13 mouse cellular contexts compared by ENCODE assay signal in the genomic region with DNA sequence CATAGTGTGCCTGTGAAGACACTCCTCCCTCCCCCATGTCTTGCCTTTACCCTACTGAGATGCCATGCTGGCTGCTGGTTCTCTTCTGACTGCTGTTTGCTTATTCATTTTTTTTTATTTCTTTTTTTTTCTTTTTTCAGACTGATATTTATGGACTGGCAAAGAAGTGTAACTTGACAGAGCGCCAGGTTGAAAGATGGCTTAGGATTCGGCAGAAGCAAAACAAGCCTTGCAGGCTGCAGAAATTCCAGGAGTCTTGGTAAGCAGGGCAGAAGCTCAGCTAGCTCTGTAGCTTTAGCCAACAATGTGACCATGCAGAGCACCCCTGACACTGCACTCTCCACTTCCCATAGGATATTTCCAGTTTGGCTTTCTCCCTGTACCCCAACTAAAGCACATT. TPM values are rescaled to one million over a fixed set of nuclear protein-coding genes. Genes with fewer than 3 reads are reported as not detected.
DNase-seq lines count a peak whose midpoint lies in the region; ATAC-seq lines count a peak whose summit lies in the region.
"Had no signal": no experiment of that assay in that cellular context is flagged by ENCODE, and none has a peak within 500 bp of the region (broad histone marks: within the 10 kb centered on the region; RNA-seq: fewer than 3 reads in every experiment).

No protein-coding gene starts in this region.

- no peak for ATAC-seq in erythroid progenitor cell, adult 5-6 weeks (replicated peaks; ENCODE audit: low FRiP score, poor library complexity, severe bottlenecking)
- no peak for ATAC-seq in CD4-positive, CD25-positive, alpha-beta regulatory T cell, adult 4 months
- ATAC-seq: liver, embryonic 12.5 days had no signal

- peak; percentile 12 for DNase-seq in heart, adult 11 months
- no peak for DNase-seq in heart, adult 8-10 months (ENCODE audit: low spot score)
- peak; percentile 70 for DNase-seq in urinary bladder, postnatal 14 days (ENCODE audit: low spot score)
- no peak for DNase-seq in urinary bladder, adult 2 months (ENCODE audit: low spot score)
- DNase-seq in lung, postnatal 10 days: peak; percentile 45
- DNase-seq in telencephalon, adult 2 months (ENCODE audit: low read depth, low spot score): peak; percentile 36
- DNase-seq: cerebellum, postnatal 14 days; thymus, adult 18-20 months had no signal

RNA-seq across cellular contexts. Expression of a gene that starts 36.1 kb away (rescaled TPM):
- total RNA-seq in heart, adult 8-10 months (2022): under 1 TPM in 2 of 4 experiments, not detected in 2; 0.09 to 0.22 TPM
- polyA plus RNA-seq in urinary bladder, adult 2 months (2012; rRNA removed): 39.6 and 50.1 TPM in 2 replicates
- not detected in 2 replicates for total RNA-seq in erythroid progenitor cell, adult 5-6 weeks (2015; ENCODE audit: low replicate concordance)
- total RNA-seq in erythroid progenitor cell, adult 5-6 weeks (2017; ENCODE audit: low replicate concordance): not detected in 2 replicates
- not detected for polyA plus RNA-seq in CD4-positive, CD25-positive, alpha-beta regulatory T cell, adult 4 months (2017; shearing (Covaris generic))
- polyA plus RNA-seq: large intestine, adult 2 months; small intestine, adult 2 months had no signal

Comparison
In these comparisons a context has a peak if more than half of its experiments do, and no peak if none do; other contexts are left out.
1. DNase-seq: peak in heart, adult 11 months (single experiment), urinary bladder, postnatal 14 days (single experiment), lung, postnatal 10 days (single experiment) and telencephalon, adult 2 months (single experiment); none in heart, adult 8-10 months (single experiment) and urinary bladder, adult 2 months (single experiment).